Mouse (Mus musculus) right cerebral cortex, adult 2 months (tissue): ENCODE data around the gene Meaf6.

ENCODE experiments used
- DNase-seq, 2 experiments: peaks; one replicate each; pipeline ENCODE4 v3.0.0; 2021 to 2022; ENCODE audit warnings: low spot score in 2 of 2

Meaf6 gene

GRCm38 (mm10) chr4:125115710-125116089 lies 30.8 kb downstream of the Meaf6 start:
- peak in 1 of 2 experiments; percentile 38 for DNase-seq

- peak; percentile 54 to 73 for DNase-seq
Observed at GRCm38 (mm10) chr4:125116090-125116861, 31.3 kb downstream of the Meaf6 start.

- DNase-seq, result no peak
Observed at GRCm38 (mm10) chr4:125116929-125117328, 32.0 kb downstream of the Meaf6 start.

- no peak for DNase-seq
Observed at GRCm38 (mm10) chr4:125117902-125118320, 33.0 kb downstream of the Meaf6 start.

- no peak for DNase-seq
Observed at GRCm38 (mm10) chr4:125119070-125119469, 34.1 kb downstream of the Meaf6 start.

GRCm38 (mm10) chr4:125119721-125120120 lies 34.8 kb downstream of the Meaf6 start:
- no peak for DNase-seq

- DNase-seq, result no peak
Observed at GRCm38 (mm10) chr4:125122431-125123278, 37.7 kb downstream of the Meaf6 start.

GRCm38 (mm10) chr4:125123279-125123671 lies 38.3 kb downstream of the Meaf6 start:
- DNase-seq, result no peak

GRCm38 (mm10) chr4:125124424-125125209 lies 39.7 kb downstream of the Meaf6 start:
- DNase-seq, result no peak

- no peak for DNase-seq
Observed at GRCm38 (mm10) chr4:125125361-125125921, 40.5 kb downstream of the Meaf6 start.

GRCm38 (mm10) chr4:125126186-125126585 lies 41.3 kb downstream of the Meaf6 start:
- no peak for DNase-seq

GRCm38 (mm10) chr4:125126761-125127160 lies 41.8 kb downstream of the Meaf6 start:
- no peak for DNase-seq

- peak; percentile 58 to 59 for DNase-seq
Observed at GRCm38 (mm10) chr4:125127305-125128084, 42.6 kb downstream of the Meaf6 start, which contains the start of gene Zc3h12a. Gene Zc3h12a (minus strand): TSS chr4:125127840.

- no peak for DNase-seq
Observed at GRCm38 (mm10) chr4:125131493-125131892, 46.6 kb downstream of the Meaf6 start.

GRCm38 (mm10) chr4:125132394-125132793 lies 47.5 kb downstream of the Meaf6 start:
- peak; percentile 55 to 70 for DNase-seq

GRCm38 (mm10) chr4:125134192-125134591 lies 49.3 kb downstream of the Meaf6 start:
- no peak for DNase-seq

GRCm38 (mm10) chr4:125134631-125135030 lies 49.7 kb downstream of the Meaf6 start:
- DNase-seq, result no peak

GRCm38 (mm10) chr4:125135076-125135855 lies 50.3 kb downstream of the Meaf6 start:
- no peak for DNase-seq

GRCm38 (mm10) chr4:125136303-125136888 lies 51.5 kb downstream of the Meaf6 start:
- DNase-seq, result no peak

GRCm38 (mm10) chr4:125138321-125138720 lies 53.4 kb downstream of the Meaf6 start:
- no peak for DNase-seq
